Mouse (Mus musculus) spleen, postnatal 4 days (tissue): Measurements from ENCODE around the gene Rrp12.

ENCODE experiments used
- DNase-seq, 2 experiments: peaks; one replicate each; pipeline ENCODE4 v3.0.0; 2022; ENCODE audit warnings: low spot score in 2 of 2

The Rrp12 gene

GRCm38 (mm10) chr19:41829381-41830105 lies 66.4 kb downstream of the Rrp12 start, which contains the start of gene Frat1:
Gene Frat1, plus strand, starts transcription at chr19:41829970.
- peak; percentile 90 to 94 for DNase-seq

DNA sequence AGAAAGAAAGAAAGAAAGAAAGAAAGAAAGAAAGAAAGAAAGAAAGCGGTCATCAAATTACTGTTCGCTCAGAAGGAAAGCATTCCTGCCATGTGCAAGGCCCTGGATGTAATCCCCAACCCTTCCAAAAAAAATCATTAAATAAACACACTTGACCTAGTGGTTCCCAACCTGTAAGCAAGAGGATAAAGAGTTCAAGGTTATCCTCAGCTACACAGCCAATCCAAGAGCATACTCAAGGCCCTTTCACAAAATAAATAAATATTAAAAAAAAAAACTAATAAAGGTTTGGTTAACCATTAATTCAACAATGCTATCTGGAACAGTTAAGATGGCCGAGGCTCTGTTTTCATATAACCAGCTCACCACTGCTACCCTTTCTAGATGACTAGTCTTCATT lies 67.0 kb downstream of the Rrp12 start:
- DNase-seq, result no peak

DNA sequence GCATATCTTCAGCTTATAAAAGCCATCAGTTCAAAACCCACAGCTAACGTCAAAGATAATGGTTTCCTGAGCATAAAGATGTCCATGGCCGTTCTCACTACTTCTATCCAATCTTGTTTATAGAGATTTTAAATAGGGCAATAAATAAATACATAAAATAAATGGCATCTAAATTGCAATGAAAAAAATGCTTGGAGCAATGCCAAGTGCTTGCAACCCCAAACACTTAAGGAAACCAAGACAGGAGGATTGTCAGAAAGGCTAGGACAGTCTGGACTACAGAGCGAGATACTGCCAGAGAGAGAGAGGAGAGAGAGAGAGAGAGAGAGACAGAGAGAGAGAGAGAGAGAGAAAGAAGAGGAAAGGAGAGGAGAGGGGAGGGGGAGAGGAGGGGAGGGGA lies 69.4 kb downstream of the Rrp12 start:
- no peak for DNase-seq

- no peak for DNase-seq
Observed at GRCm38 (mm10) chr19:41824950-41825349, 71.0 kb downstream of the Rrp12 start.

GRCm38 (mm10) chr19:41822589-41822988 lies 73.4 kb downstream of the Rrp12 start:
- no peak for DNase-seq

- no peak for DNase-seq
Observed at GRCm38 (mm10) chr19:41821436-41821835, 74.5 kb downstream of the Rrp12 start.

DNA sequence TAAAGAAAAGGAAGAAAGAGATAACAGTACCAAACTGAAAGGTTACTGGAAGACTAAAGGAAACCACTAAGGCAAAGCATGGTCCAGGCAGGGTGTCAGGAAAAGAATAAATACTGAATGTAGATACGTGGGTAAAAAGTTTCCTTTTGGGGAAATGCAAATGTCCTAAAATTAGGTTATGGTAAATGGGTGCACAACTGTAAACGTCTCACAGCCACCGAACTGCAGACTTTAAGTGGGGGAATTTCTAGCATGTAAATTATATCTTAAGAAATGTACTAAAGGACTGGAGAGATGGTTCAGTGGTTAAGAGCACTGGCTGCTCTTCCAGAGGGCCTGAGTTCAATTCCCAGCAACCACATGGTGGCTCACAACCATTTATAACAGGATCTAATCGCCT lies 77.2 kb downstream of the Rrp12 start:
- no peak for DNase-seq

GRCm38 (mm10) chr19:41817325-41817724 lies 78.6 kb downstream of the Rrp12 start:
- DNase-seq, result no peak

DNA sequence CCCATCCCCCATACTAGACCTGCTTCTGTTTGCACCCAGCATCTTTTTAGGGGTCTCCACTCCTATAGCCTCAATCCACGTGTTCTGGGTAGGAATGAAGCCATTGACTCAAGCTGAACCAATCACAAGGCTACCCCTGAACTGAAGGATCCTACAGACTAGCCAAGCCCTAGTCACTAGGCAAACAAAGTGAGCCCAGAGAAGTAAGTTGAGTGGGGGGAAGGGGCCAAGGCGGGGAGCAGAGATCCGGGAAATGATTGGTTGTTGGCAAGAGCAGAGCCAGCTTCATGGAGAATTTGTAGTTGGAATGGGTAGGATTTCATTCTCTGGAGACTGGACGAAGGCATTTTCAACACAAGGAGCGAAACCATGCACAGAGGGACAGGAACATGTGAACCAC lies 79.1 kb downstream of the Rrp12 start:
- no peak for DNase-seq

- DNase-seq, result no peak
Observed at GRCm38 (mm10) chr19:41816410-41816809, 79.6 kb downstream of the Rrp12 start.

- DNase-seq, result no peak
Observed at GRCm38 (mm10) chr19:41813374-41813773, 82.6 kb downstream of the Rrp12 start.
